Mouse (Mus musculus): ENCODE results near the gene Zcchc7. TPM values are rescaled to one million over a fixed set of nuclear protein-coding genes. Genes with fewer than 3 reads are reported as not detected.
"Not testable (repeated sequence)": the region's sequence is repeated elsewhere in the genome, so short reads cannot be mapped to it uniquely, and the experiment has no call there.

The Zcchc7 gene
- total RNA-seq, 2 experiments from 2014 or later = 14.7 to 25.8 TPM

DNA sequence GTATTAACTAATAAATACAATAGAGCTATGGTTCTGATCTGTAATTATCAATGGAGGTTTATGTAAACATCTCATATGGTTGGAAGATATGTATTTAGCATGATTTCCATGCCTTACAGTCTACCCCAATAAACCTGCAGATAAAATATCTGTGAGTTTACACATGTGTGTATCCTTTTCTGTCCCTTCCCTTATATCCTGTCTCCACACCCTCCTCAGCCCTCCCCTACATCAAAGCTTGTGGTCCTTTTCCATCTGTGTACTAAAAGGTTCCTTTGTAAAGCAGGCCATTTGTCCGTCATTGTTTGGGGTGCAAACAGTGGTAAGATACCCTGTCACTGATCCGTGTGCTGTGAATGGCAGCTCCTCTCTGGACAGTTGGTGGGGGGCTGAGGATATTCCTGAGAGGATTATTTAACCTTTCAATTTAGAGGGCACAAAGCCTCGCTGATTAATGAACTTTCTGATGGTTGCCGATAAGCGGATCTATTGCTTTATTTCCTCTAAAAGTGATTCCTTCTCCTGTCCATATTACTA, 161.7 kb downstream of the Zcchc7 start:
- no peak for DNase-seq

DNA sequence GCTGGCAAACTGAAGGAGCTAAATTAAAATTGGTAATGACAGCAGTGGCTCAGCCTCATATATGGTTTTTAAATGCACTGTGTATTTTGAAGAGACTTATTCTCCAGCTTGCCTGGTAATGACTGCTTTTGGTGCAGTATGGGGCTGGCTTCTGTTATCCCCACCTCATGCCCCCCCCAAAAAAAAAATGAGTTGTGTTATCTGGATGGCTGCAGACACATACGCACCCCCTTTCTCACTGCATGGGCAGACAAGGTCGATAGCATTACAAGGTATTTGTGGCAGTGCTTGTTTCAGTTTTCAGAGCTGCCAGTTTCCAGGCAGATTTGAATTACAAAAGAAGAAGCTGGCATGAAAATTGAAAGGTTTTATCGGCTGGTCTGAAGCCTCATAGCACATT, 162.2 kb downstream of the Zcchc7 start:
- no peak for DNase-seq

DNA sequence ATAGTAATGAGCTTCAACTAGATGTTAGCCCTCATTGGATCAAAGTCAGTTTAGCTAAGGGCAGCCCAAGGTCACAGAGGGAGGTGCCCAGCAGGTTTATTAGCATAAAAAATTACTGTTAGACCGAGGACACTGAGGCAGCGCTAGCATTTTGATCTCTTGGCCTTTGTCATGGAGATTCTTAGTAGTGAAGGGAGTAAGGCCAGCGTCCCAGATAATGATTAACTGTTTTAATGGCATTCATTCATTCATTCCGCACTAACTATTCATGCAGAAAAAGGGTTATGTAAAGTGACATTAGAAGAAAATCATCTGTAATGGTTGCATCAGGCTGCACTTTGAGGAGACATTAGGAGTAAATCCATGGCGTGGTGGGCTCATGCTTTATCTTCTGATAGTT, 165.2 kb downstream of the Zcchc7 start:
- DNase-seq = no peak

DNA sequence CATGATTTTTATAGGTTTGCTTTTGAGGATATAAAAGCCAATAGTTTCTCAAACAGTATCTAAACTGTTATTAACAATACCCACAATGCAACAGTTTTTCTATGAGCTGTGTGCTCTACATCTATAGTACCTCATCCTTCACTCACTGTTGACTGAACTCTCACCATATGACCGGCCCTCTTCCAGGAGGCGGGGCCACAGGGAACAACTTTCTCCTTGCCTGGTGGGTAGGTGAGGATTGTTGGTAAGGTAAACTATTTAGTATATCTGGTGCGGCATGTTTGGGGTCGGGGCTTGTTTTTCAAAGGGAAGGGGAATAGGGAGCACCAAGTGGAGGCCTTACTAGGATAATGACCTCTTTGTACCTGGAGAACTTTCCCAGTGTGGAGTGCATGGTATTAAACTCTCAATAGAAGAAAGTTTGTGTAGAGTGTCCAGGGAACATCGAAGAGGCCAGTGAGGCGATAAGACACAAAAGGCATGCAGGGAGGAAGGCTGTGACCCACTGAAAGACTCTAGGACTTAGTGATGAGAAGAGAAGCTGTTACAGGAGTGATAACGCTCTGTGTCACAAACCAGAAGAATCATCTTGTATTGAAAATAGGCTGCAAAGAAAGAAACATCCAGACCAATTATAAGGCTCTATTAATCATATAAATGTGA, 166.9 kb downstream of the Zcchc7 start:
- no peak for DNase-seq

DNA sequence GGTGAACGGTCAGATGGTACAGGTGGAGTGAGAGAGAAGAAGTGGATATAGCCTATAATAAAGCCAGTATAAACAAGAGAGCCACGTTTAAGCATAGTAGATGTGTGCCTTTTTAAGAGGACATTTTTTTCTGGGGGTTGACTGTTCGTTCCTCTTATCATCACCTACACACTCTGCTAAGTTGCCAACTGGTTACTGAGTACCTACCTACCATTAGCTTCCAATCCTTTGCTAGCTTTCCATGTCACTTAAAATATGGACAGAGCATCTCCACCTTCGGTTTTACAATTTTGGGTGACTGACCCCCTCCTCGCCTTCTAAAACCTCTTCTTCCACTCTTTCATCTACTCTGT, 167.4 kb downstream of the Zcchc7 start:
- no peak for DNase-seq

DNA sequence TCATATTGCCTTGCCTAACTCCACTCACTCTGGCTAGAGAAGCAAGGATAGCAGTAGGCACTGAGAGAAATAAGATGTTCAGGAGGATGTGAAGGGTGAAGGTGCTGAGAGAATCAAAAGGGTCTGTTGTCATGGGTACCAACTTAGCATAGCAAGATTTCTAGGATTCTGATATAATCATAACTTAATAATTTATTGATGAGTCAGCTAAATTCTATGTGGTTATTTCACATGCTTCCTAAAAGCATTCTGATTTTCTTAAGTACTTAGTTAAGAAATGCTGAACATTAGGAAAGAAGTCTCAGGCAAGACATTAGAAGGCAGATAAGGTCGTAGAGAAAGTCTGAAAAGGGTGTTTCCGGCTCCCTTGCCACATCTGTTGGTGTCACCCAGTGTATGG, 172.3 kb downstream of the Zcchc7 start:
- DNase-seq = no peak

DNA sequence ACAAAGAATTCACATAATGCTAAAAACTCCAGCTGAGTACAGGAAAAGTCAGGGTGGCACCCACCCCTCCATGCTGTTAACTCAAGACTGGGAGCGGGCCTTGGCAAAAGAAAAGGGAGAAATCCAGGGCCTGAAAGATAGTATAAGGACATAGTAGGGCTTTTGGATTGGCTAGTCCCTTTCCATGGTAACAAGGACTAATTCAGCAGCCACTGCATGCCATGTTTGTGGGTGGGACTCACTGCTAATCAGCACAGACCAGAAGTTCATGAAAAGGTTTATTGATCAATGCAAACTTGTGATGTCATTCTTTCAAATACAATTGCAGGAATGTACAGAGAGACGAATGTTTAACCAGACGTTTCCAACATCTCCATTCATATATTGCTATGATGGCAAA, 173.1 kb downstream of the Zcchc7 start:
- DNase-seq = no peak

DNA sequence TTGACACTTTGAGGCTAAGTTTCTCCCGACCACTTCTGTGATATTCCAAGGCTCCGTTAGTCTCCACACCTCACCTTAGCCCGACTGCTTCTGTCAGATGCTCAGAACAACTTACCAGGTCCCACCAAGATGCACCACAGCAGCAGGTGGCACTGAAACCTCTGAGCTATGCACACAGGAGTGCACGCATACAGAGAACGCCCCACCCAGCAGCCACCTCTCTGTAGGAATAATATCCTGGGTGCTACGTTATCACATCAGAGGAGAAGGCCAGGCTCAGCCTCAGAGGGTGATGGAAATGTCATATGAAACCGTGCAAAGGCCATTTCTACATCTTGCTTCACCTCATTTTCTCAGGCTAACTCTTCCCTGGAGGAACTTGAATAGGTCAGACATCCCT, 174.7 kb downstream of the Zcchc7 start:
- no peak for DNase-seq

DNA sequence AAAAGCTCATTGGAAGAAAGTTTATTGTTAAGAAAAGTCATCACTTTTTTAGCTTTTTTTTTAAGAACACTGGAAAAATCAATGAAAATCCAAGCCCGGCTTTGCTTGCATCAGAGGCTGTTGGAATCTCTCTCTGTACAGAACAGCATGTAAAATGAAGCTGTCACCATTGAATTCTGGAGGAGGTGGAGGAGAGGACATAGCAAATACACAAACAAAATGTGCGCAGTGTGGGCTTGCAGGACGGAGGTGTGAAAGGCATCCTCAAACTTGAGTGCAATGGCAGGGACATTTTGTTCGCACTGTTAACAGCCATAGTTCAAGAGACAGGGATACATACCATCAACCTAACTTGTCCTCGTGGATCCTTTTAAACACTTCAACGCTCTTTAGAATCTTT, 176.1 kb downstream of the Zcchc7 start:
- no peak for DNase-seq

DNA sequence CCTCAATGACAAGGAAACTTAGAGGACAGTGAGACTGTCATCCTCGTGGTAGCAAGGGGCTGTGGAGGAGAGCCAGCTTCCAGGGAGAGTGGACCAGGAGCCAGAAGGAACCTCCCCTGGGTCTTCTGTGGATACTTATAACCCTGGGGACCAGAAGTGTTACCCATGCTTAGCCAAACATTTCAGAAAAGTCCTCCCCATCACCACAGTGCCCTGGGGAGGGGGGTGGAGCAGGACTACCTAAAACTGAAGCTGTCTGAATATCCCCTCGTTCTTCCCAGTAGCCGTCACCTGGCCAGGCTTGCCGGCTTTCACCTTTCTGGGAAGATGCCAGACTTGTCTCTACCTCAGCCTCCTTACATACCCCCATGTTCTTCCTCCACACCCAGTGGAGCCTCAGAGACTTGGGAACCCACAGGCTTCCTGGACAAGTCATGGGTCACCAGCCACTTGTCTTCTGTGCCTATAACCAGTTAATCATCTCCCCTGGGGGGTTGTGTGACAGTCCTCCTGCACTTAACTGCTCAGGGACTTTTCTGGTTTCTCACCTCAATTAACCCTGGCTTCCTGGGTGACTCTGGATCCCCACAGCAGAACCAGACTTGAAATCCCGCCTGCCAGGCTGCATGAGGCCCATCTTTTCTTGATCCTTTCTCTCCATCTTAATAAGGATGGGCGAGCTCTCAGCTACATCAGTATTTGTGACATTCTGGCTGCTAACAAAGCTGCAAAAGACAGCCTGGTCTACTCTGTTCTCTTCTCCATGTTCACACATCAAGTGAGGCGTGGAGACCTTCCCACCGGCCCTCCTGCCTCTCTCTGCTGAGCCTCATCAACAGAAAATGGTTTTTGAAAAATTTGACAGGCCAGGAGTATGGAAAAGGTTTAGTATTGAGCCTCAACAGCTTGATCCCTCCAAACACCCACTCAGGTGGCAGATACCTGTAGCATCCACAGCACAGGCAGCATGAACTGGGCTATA, 183.0 kb downstream of the Zcchc7 start:
- DNase-seq = no peak

DNA sequence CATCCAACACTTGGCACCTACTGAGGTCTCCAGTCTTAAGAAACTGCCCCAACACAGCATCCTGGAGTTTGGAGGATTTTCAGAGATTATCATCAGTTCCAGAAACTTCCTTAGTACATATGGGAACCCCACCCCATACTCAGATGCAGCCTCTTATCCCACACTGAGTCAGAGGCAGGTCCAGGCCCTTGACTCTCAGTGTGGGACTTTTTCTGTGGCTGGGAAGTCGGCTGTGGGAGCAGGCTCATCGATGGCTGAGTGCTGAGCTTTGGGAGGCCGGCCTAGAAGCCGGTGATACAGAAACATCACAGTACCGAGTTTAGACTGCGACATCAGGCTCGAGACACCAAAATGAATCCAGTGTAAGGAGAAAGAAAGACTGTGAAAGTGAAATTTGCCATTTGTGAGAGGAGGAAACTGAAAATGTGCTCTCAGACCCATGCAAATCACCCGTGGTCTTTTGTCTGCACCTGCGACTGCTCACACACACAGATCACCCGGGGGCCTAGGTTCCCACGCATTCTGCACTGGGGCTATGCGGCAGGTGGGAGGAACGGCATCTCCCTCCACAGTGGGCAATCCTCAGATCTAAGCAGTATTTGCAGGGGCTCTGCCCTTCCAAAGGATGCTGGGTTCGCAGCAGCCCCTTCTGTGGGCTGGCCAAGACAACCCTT, 184.0 kb downstream of the Zcchc7 start:
- no peak for DNase-seq

DNA sequence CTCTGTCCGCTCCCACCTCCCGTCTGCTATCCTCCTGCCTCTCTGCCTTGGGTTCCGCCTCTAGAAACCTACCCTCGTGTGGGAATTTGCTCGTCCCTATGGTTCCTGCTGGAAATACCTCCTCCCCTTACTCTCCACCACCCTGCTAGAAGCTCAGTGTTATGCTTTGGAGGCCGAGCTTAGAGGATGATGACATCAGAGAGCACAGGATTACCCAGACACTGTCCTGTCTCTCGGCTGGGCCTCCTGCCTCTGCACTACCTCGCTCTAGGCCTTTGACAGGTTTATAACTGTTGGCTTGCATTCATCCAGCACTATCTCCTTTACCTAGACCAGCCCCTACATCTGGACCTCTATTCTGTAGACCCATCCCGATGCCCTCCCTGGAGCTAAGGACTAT, 184.6 kb downstream of the Zcchc7 start:
- DNase-seq = no peak

DNA sequence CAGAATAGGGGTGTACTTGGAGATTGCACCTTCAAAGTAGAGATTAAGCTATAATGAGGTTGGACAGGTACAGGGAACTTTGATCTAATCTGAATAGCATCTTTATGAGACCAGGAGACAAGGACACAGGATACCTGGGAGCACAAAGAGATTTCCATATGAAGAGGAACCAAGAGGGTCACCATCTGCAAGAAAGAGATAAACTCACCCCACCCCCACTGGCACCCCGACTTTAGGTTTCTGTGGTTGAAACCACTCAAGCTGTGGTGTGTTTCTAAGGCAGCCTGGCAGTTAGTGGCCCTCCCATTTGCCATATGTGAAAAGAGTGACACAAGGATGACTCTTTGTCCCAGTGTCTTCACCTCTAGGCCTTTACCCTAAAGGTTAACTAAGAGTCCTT, 186.6 kb downstream of the Zcchc7 start:
- no peak for DNase-seq

DNA sequence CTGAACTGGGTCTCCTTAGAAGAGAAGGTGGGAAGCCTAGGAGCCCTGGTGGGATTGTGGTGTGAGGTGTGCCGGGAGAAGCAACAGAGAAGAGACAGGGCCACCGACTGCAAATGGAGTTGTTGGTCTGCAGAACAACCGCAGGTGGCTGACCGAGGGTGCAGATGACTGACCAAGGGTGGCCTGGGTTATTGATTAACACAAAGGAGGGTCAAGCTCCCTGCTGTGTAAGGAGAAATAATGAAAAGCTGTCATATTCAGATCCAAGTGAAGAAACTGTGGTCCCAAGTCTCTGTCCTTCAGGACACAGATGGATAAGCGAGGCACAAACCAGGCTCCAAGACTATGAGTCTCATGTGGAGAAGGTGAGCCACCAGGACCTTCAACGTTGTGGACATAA, 187.8 kb downstream of the Zcchc7 start:
- no peak for DNase-seq

DNA sequence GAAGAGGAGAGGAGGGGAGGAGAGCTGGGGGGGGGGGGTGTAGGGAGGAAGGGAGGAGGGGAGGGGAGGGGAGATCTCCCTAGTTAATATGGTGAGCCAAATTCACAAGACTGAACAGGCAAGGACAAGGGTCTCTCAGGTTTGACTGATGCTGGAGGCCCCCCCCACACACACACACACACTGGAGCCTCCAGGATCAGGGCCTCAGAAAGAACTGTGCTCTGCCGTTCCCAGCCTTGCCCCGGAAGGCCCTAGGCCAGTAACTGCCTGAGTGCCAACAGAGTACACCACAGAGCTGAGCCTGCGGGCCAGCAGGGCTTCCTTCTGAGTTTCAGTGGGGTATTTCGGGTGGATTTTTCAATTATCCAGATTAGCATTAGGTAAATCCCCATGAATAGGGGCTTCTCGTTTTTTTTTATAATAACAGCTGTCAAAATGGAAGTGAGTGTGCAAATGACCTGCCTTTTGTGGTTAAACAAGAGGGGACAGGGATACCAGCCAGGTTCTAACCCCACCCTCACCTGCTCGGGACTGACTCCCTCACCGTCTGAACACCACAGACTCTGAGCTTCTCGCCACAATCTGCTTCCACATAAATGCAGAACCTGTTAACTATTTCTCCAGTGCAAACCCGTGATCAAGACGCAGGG, 188.9 kb downstream of the Zcchc7 start:
- DNase-seq = no peak

DNA sequence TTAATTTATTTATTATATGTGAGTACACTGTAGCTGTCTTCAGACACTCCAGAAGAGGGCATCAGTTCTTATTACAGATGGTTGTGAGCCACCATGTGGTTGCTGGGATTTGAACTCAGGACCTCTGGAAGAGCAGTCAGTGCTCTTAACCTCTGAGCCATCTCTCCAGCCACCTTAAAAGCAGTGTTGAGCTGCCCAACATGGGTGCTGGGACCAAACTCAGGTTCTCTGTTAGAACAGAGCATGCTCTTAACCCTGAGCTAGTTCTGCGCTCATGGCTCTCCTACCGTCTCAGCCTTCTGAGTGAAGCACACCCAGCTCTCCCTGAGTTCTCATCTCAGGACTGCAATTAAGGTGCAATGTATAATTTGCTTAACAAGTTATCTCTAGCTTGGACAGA, 190.4 kb downstream of the Zcchc7 start:
- DNase-seq = not testable (repeated sequence)

DNA sequence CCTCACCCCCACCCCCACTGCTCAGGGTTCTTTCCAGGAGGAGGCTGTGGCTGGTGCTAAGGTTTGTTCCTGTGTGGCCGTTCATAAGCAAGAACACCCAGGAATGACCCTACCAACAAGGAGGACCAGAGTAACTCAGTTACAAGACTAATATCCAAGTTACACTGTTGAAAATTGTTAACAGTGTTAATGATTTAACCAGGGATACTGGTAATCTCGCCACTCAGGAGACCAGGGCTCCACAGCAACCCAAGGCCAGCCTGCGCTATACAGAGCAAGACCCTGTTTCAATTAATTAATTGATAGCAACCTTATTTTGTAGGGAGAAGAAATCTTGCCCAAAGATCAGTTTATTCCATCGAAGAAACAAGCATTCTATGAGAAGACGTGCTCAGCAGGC, 191.8 kb downstream of the Zcchc7 start:
- no peak for DNase-seq

DNA sequence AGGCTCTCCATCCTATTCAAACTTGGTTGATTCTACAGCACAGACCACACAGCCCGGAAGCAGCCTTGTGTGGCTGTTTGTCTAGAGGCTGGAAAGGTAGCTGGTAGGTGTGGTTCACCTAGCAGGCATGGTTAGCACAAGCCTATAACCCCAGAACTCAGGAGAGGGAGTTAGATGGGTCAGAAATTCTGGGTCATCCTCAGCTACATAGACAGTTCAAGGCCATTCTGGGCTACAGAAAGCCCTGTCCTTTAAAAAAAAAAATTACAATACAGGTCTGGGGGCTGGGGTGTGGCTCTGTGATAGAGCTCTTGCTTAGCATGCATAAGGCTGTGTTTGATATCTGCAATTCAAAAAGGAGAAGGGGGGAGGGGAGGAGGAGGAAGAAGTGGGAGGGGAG, 192.6 kb downstream of the Zcchc7 start:
- DNase-seq = no peak

DNA sequence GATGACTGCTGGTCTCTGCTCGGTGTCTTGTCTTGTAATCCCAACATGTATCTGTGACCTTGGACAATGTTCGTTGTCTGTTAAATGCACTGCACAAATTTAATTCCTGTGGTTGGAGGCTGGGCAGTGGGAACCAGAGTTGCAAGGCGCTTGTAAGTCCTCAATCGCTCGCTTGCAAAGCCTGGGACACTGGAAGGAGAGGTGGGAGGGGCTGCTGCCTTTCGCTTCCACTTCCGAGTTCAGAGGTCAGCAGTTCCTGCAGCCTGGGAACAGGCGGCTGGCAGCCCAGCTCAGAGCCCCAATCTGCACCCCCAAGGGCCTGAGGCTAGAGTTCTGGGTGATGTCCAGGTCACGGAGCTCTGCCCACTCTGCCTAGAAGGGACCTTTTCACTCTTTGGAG, 197.4 kb downstream of the Zcchc7 start:
- no peak for DNase-seq

DNA sequence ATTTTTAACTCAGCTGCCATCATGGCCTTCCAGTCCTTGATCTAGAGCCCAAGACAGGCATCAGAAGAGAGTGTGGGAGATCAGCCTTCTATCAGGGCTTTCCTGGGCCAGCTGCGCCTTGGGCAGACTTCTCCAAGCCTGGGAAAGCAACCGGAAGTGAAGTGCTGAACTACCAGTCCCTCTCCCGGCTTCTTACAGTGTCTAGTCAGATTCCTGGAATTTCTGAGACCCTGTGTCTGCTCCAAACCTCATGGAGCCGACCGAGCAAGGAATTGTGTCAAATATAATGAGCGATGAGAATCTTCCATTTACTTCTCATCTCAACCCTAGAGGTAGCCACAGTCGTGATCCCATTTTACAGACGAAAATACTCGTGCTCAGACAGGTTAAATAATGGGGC, 203.1 kb downstream of the Zcchc7 start:
- DNase-seq = no peak

DNA sequence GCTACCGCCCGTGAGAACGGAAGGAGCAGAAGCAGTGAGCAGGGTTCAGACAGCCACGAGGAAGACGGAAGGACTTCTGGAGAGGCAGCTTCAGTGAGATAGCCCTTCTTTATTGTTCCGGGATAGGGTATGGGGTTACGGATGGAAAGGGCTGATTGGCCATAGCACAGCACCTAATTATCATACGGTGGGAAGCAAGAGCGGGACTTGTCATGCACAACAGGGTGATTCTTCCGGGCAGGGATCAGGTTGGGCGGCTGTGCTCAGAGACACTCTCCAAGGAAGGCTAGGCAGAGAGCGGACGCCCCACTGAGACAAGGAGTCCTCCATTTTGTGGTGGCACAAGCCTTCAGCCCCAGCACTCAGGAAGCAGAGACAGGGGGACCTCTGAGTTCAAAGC, 203.5 kb downstream of the Zcchc7 start:
- DNase-seq = no peak

DNA sequence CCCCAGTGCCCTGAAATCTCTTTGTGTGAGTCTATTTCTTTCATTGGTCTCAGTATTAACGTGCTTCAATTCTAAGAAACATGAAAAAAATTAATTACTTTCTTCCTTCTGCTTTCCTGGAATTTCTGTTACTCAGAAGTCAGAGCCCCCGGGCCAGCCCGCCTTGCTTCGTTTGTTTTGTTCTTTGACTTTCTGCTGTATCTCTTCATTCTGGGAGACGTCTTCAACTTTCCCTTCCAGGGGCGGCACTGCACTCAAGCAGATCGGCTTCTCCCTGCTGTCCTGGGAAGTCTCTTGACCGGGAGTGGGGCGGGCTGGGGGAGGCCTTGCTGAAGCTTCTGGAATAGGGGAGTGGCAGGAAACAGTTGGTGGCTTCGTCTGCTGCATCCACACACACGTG, 207.5 kb downstream of the Zcchc7 start:
- no peak for DNase-seq

DNA sequence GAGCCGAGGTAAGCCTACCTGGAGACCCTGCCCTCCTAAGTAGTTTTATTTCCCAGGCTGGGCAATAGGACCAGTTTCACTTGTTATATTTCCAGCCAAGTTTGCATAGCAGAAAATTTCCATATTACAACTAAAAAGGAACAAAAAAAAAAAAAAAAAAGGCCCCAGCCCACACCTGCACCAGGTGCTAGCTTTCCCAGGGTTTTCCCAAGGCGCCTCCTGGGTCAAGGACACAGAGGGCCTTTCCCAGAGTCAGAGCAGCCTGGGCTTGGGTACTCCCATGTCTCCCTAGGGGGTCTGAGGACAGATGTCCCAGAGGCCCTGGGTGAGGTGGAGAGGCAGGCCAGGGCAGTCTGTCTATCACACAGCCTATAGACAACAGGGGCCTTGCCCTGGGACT, 209.5 kb downstream of the Zcchc7 start:
- DNase-seq = no peak

All from gastrocnemius, postnatal 10 days (tissue).